Mouse (Mus musculus): ENCODE data around the gene Frmd4a. TPM values are rescaled to one million over a fixed set of nuclear protein-coding genes. Genes with fewer than 3 reads are reported as not detected.

The Frmd4a gene
- polyA plus RNA-seq, 1 experiment from 2014 or later: 57.1 TPM

DNA sequence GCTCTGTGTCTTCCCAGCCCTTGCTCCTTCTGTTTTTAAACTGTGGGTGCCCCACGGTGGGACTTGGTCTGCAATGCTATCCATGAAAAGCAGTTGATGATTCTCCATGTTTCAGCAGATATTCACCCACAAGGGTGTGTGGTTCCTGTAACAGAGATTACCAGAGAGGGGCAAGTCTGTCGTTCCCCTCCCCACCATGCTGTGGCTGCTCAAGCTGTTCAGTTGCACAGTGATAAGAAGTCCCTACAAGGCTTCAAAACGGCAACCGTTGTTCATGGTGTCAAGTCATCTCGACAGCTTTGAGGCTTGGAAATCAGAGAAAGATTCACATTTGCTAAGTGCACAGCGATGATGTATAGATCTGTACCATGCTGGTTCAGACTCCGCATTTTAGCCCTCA is 449.8 kb downstream of the Frmd4a start:
- H3K27me3 ChIP-seq: no peaks in the 10 kb centered on the region
- H3K9ac ChIP-seq (replicated peaks): no peak overlapping the region
- H3K4me1 ChIP-seq (replicated peaks): peaks cover 13% of the 10 kb centered on the region
- WGBS: 94% methylated on average over 7 of the region's 7 CpGs
- H3K9me3 ChIP-seq: peaks cover 9% of the 10 kb centered on the region; the same call in 1 of the 2 replicates
- peaks cover 14% of the 10 kb centered on the region for H3K36me3 ChIP-seq
- H3K4me3 ChIP-seq (replicated peaks): no peak overlapping the region
- no peak for ATAC-seq
- no peak overlapping the region for H3K4me2 ChIP-seq (replicated peaks)
- H3K27ac ChIP-seq: no peak overlapping the region

DNA sequence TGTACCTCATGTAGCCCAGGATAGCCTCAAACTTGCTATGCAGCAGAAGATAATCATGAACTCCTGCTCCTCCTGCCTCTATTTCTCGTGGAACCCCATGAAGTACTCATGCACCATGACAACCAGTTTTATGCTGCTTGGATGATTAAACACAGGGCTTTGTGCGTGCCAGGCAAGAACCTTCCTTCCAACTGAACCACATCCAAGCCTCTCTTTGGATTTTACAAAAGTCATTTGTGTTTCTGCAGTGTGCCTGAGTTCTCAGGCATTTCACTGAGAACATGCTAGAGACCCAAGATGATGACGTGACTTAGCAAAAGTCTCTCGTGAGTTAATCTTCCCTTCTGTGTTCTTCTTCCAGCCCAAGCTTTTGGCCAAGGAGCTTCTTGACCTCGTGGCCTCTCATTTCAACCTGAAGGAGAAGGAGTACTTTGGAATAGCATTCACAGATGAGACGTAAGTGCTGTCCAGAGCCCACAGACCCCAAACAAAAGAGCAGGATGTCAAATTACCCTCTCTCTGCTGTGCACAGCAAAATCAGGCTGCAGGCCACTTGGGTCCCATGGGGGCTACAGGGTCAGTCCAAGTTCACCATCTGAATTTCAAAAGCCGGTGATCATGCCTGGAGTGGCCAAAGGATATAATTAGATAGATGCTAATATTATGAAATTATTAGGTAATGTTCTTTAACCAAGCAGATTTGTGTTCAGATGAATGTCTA is 455.4 kb downstream of the Frmd4a start:
- no peaks in the 10 kb centered on the region for H3K27me3 ChIP-seq
- H3K4me1 ChIP-seq (replicated peaks): peaks cover 14% of the 10 kb centered on the region
- H3K9me3 ChIP-seq: peaks cover 9% of the 10 kb centered on the region; the same call in 1 of the 2 replicates
- no peak overlapping the region for H3K4me3 ChIP-seq (replicated peaks)
- H3K4me2 ChIP-seq (replicated peaks): no peak overlapping the region
- H3K27ac ChIP-seq: no peak overlapping the region
- H3K9ac ChIP-seq (replicated peaks): no peak overlapping the region
- 57% methylated on average over 7 of the region's 7 CpGs for WGBS
- peaks cover 39% of the 10 kb centered on the region for H3K36me3 ChIP-seq
- no peak for ATAC-seq

DNA sequence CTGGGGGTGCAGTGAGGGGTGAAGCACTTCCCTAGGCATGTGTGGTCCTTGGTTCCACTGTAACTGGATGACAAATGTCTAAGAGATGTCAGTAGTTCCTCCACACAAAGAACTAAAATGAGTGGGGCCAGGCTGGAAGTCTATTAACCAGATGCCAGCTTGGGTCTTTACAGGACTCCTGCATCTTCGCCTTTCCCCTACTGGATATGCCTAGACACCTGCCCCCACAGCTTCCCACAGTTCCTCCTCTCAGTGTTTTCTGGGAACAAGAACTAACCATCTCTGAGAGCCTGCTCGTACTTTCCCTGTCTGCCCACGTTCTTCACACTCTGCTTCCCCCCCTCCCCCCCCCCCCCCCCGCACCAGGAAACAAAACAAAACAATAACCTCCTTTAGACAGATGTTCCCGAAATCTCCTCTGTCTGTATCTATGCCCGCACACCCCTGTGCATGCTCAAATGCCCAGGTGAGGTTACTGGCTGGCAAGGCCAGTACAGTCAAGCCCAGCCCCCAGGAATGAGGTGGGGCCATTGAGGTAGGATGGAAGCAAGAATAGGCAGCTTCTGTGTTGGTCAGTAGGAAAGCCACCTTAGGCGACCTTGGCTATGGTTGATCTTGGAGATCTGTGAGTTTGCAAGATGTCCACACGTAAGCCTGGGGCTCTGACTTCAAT is 456.5 kb downstream of the Frmd4a start:
- 80% methylated on average over 8 of the region's 8 CpGs for WGBS

DNA sequence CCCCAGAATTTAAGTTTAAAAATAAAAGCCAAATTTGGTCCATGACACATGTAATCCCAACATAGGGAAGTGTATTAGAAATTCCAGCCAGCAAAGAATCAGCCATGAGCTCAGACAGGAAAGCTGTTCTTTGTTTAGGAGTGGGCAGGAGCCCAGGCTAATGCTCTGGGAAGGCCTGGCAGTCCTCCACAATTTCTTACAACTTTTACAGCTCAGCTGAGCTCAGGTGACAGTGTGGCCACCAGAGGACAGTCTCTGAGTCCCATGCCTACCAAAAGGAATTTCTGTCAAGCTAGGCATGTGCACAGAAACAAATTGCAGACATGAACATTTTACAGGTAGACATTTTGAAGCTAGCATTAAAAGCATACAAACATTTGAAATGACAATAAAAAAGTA is 457.0 kb downstream of the Frmd4a start:
- Histone ChIP-seq H3K27ac (no peak overlapping the region), H3K36me3 (peaks cover 35% of the 10 kb centered on the region), H3K4me3 (replicated peaks) (no peak overlapping the region), H3K4me2 (replicated peaks) (no peak overlapping the region), H3K27me3 (no peaks in the 10 kb centered on the region), H3K4me1 (replicated peaks) (peaks cover 14% of the 10 kb centered on the region), H3K9ac (replicated peaks) (no peak overlapping the region), H3K9me3 (0 out of 2 replicates have a peak, but pooled peaks cover 2% of the 10 kb centered on the region)
- no peak for ATAC-seq

More for the DNA sequence above, 456.5 kb downstream of the Frmd4a start:
- ATAC-seq: no peak
- H3K9me3 ChIP-seq: 0 out of 2 replicates have a peak, but pooled peaks cover 2% of the 10 kb centered on the region
- H3K9ac ChIP-seq (replicated peaks): no peak overlapping the region
- H3K36me3 ChIP-seq: peaks cover 38% of the 10 kb centered on the region
- H3K4me1 ChIP-seq (replicated peaks): peaks cover 14% of the 10 kb centered on the region
- H3K4me3 ChIP-seq (replicated peaks): no peak overlapping the region
- H3K4me2 ChIP-seq (replicated peaks): no peak overlapping the region
- H3K27me3 ChIP-seq: no peaks in the 10 kb centered on the region
- no peak overlapping the region for H3K27ac ChIP-seq

DNA sequence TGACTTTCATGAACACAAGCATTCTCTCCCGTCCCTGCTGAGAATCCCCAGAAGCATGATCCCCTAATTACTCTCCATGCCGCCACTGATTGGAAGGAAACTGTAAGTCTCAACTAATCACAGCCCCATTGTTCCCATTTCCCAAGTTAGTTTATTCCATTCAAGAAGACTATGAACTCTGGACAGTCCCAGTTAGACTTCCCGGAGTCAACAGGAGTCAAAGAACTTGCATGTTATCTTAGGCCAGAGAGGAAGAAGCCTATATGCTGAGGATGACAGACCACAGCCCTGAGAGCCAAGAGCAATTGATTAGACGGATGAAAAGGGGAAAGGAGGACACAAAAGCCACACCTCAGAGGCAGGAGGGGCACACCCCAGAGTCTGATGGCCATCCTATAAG is 458.5 kb downstream of the Frmd4a start:
- no peak overlapping the region for H3K9ac ChIP-seq (replicated peaks)
- H3K27me3 ChIP-seq: no peaks in the 10 kb centered on the region
- H3K4me2 ChIP-seq (replicated peaks): no peak overlapping the region
- H3K4me3 ChIP-seq (replicated peaks): no peak overlapping the region
- peaks cover 35% of the 10 kb centered on the region for H3K36me3 ChIP-seq
- no peak for ATAC-seq
- H3K4me1 ChIP-seq (replicated peaks): peaks cover 23% of the 10 kb centered on the region
- H3K27ac ChIP-seq: no peak overlapping the region
- 87% methylated on average over 4 of the region's 4 CpGs for WGBS
- H3K9me3 ChIP-seq: no peaks in the 10 kb centered on the region

DNA sequence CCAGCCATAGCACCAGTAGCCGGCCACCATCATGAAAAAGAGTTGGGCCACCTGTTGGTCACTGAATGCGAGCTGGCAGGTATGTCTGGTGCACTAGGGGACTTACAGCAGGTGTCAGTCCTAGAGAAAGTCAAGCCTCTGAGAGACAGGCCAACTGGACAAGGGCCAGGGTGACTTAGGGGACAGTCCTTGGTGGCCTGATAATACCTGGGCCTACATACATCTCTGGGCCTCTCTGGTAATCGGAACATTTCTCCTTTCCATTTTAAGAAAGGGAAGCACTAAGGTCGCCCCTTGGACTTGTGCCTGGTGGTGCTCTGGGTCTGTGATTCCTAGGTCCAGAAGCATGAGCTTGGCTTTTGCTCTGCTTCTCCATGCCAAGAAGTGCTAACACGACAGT is 459.1 kb downstream of the Frmd4a start:
- Histone ChIP-seq H3K27ac (no peak overlapping the region), H3K4me1 (replicated peaks) (peaks cover 28% of the 10 kb centered on the region), H3K27me3 (no peaks in the 10 kb centered on the region), H3K9ac (replicated peaks) (no peak overlapping the region), H3K36me3 (peaks cover 35% of the 10 kb centered on the region), H3K4me3 (replicated peaks) (no peak overlapping the region), H3K4me2 (replicated peaks) (no peak overlapping the region), H3K9me3 (no peaks in the 10 kb centered on the region)
- WGBS: 93% methylated on average over 5 of the region's 5 CpGs
- no peak for ATAC-seq

DNA sequence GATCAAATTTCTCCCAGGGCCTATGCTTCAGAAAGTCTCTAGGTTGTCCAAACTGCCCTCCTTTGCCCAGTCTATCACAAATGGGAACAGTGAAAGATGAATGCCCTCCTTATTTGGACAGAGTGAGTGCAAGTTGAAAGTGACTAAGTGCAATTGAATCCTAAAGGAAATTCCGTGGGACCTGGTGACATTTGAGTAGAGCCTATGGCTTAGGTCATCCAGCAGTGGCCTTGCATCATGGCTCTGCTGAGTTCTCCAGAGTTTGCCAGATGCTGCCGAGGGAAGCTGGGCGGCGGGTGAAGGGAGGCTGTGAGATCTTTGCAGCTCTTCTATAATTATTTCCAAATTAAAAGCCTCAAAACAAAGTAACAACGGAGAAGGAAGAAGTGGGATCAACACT is 459.8 kb downstream of the Frmd4a start:
- 89% methylated on average over 5 of the region's 5 CpGs for WGBS
- Histone ChIP-seq H3K9me3 (no peaks in the 10 kb centered on the region), H3K9ac (replicated peaks) (no peak overlapping the region), H3K36me3 (peaks cover 38% of the 10 kb centered on the region), H3K4me1 (replicated peaks) (peaks cover 23% of the 10 kb centered on the region), H3K4me2 (replicated peaks) (no peak overlapping the region), H3K27ac (no peak overlapping the region), H3K4me3 (replicated peaks) (no peak overlapping the region), H3K27me3 (no peaks in the 10 kb centered on the region)
- no peak for ATAC-seq

DNA sequence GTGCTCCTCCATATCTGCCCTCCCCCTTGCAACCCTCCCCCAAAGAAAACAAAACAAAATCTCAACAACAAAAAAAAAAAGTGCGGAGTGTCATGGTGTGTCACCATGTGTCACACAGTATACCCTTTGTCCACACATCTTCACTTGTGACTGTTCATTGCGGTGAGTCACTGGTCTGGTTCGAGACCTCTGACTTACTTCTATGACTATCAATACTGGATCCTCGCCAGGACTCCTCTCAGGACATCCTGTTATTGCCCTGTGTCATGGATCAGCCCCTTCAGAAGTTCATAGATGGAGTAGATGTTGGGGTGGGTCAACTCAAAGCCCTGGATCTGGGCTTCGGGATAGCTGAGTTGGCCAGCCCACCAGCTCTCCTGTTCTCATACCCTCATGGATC is 462.7 kb downstream of the Frmd4a start:
- H3K9me3 ChIP-seq: no peaks in the 10 kb centered on the region
- no peak overlapping the region for H3K9ac ChIP-seq (replicated peaks)
- no peak for ATAC-seq
- 93% methylated on average over 5 of the region's 5 CpGs for WGBS
- H3K4me2 ChIP-seq (replicated peaks): no peak overlapping the region
- no peaks in the 10 kb centered on the region for H3K27me3 ChIP-seq
- H3K27ac ChIP-seq: no peak overlapping the region; the same call in 1 of the 2 replicates
- peaks cover 38% of the 10 kb centered on the region for H3K36me3 ChIP-seq
- H3K4me3 ChIP-seq (replicated peaks): no peak overlapping the region
- peaks cover 14% of the 10 kb centered on the region for H3K4me1 ChIP-seq (replicated peaks)

DNA sequence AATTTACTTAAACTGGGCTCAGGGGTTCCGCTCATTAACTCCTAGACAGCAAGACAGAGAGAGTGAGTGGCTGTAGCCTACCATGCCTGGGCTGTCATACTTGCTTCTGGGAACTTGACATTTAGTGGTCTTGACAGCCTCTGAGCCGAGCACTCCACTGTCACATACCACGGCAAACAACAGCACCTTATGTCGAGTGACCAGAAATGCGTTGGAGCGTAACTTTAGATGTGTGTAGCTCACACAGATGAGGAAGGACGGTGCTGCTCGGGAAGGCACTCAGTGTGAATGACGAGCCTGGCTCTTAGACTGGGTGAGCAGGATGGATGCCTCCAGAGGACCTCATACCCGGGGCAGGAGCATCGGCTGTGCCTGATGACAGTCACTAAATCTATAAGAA is 463.6 kb downstream of the Frmd4a start:
- no peaks in the 10 kb centered on the region for H3K27me3 ChIP-seq
- peaks cover 31% of the 10 kb centered on the region for H3K36me3 ChIP-seq
- no peak overlapping the region for H3K9ac ChIP-seq (replicated peaks)
- H3K4me1 ChIP-seq (replicated peaks): peaks cover 18% of the 10 kb centered on the region
- 50% methylated on average over 11 of the region's 11 CpGs for WGBS
- no peak overlapping the region for H3K4me3 ChIP-seq (replicated peaks)
- no peak overlapping the region for H3K4me2 ChIP-seq (replicated peaks)
- peak; percentile 71 for ATAC-seq
- H3K27ac ChIP-seq: peak overlapping the region; percentile 31; the same call in 1 of the 2 replicates
- H3K9me3 ChIP-seq: no peaks in the 10 kb centered on the region

DNA sequence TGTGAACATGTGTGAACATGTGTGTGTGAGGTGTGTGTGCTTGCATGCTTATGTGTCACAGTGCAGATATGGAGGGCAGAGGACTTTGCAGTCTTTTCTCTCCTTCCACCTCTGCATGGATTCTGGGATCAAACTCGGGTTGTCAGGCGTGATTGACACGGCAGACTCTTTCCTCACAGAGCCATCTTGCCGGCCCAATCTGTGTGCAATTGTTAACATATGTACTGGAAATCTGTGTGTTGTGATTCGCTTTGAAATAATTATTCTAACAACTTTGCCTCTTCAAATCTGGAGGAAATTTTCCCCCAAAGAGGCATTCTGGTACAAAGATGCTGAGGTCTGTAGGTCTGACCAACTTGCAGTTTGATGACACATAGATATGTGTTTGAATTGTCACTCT is 468.7 kb downstream of the Frmd4a start:
- Histone ChIP-seq H3K27ac (no peak overlapping the region), H3K4me3 (replicated peaks) (no peak overlapping the region), H3K36me3 (peaks cover 19% of the 10 kb centered on the region), H3K4me2 (replicated peaks) (no peak overlapping the region), H3K27me3 (no peaks in the 10 kb centered on the region), H3K9me3 (no peaks in the 10 kb centered on the region), H3K4me1 (replicated peaks) (peaks cover 33% of the 10 kb centered on the region), H3K9ac (replicated peaks) (no peak overlapping the region)
- 94% methylated on average over 5 of the region's 5 CpGs for WGBS
- no peak for ATAC-seq

DNA sequence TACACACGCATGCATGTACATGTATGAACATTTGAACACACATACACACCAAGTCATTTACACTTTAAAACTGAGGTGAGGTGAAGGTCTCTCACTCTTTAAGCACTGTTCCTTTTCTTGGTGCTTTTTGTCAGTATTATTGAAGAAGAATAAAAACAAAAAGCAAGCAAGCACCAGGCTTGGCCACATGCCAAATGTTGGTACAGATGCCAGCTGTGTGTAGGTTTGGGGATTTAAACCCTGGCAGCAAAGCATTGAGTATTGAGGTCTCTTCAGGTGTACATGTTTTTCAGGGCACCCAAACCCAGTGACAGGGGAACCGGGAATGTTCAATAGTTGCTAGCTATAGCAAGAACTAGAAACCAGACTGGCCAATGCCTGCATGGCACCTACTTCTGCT is 469.8 kb downstream of the Frmd4a start:
- H3K27ac ChIP-seq: no peak overlapping the region
- peaks cover 17% of the 10 kb centered on the region for H3K36me3 ChIP-seq
- H3K4me1 ChIP-seq (replicated peaks): peaks cover 40% of the 10 kb centered on the region
- 97% methylated on average over 2 of the region's 2 CpGs for WGBS
- no peaks in the 10 kb centered on the region for H3K9me3 ChIP-seq
- no peak overlapping the region for H3K9ac ChIP-seq (replicated peaks)
- no peak overlapping the region for H3K4me3 ChIP-seq (replicated peaks)
- H3K4me2 ChIP-seq (replicated peaks): no peak overlapping the region
- no peak for ATAC-seq
- H3K27me3 ChIP-seq: no peaks in the 10 kb centered on the region

DNA sequence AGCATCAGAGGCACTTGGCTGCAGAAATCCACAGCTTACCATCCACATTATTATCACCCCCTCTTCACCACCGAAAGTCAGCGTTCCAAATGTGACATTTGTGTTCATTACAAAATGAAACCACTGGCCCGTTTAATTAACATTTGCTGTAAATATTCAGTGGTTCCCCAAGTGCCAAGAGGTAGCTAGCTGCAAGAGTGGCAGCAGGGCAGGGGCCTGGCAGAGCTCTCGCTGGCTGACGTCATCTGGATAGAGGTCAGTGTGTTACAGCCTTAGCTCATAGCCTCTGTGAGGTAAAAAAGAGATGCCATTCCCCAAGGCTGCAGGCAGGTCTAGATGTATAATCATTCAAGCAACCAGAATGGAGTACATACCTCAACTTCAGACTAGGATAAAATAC is 473.3 kb downstream of the Frmd4a start:
- H3K9ac ChIP-seq (replicated peaks): no peak overlapping the region
- no peak overlapping the region for H3K4me2 ChIP-seq (replicated peaks)
- no peaks in the 10 kb centered on the region for H3K9me3 ChIP-seq
- WGBS: 59% methylated on average over 5 of the region's 5 CpGs
- H3K4me3 ChIP-seq (replicated peaks): no peak overlapping the region
- ATAC-seq: 0 out of 2 replicates have a peak, but pooled peaks have one; percentile 35
- peaks cover 52% of the 10 kb centered on the region for H3K4me1 ChIP-seq (replicated peaks)
- peak overlapping the region; percentile 65 for H3K27ac ChIP-seq
- H3K36me3 ChIP-seq: peaks cover 9% of the 10 kb centered on the region; the same call in 1 of the 2 replicates
- no peaks in the 10 kb centered on the region for H3K27me3 ChIP-seq

Measured in midbrain, embryonic 13.5 days (tissue).